Mouse (Mus musculus): Measurements from ENCODE around the gene Bcl3. TPM values are rescaled to one million over a fixed set of nuclear protein-coding genes. Genes with fewer than 3 reads are reported as not detected.

The Bcl3 gene
- polyA plus RNA-seq (2012; ENCODE audit: low replicate concordance), result 67.9 and 83.4 TPM in 2 replicates

DNA sequence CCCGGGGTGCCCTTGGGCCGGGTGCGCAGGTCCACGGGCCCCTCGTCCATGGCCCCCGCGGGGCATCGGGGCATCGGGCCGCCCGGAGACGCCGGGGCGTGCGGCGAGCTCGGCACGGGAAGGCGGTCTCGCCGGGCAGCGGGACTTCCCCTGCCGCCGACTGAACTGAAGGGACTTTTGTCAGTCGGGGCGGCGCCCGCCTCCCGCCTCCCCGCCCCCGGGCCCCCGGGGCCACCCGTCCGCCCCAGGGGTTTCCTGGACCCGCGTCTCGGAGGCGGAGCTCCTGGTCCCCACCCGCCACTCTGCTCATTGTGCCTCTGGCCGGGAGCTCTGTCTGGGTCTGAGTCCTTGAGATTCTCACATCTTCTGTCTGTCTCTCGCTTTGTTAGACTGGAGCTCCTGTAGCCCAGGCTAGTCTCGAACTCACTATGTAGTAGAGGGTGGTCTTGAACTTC is at the start of gene Bcl3:
TSS of gene Bcl3 (minus strand) at position 167 of the 455 bp plus-strand sequence.

DNA sequence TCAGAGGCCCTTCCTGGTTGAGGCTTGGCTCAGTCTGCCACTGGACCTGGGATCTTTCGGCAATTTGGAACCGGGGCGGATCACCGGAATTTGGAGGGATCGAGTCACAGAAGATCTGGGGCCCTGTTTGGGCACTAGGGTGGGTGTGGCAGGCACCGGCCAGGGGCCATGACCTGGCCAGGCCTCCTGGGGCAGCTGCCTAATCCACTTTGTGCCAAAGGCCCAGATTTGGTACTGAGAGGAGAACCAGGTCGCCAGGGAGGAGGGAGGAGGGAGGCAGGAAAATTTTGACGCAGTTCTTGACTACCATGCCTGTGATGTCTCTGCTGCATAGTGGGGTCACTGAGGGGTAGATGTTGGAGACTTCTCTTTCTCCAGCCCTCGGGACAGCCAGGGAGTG is 38.6 kb upstream of the Bcl3 start, which contains the start of gene Ceacam16:
TSS of gene Ceacam16 (minus strand) at position 101 of the 400 bp plus-strand sequence.

DNA sequence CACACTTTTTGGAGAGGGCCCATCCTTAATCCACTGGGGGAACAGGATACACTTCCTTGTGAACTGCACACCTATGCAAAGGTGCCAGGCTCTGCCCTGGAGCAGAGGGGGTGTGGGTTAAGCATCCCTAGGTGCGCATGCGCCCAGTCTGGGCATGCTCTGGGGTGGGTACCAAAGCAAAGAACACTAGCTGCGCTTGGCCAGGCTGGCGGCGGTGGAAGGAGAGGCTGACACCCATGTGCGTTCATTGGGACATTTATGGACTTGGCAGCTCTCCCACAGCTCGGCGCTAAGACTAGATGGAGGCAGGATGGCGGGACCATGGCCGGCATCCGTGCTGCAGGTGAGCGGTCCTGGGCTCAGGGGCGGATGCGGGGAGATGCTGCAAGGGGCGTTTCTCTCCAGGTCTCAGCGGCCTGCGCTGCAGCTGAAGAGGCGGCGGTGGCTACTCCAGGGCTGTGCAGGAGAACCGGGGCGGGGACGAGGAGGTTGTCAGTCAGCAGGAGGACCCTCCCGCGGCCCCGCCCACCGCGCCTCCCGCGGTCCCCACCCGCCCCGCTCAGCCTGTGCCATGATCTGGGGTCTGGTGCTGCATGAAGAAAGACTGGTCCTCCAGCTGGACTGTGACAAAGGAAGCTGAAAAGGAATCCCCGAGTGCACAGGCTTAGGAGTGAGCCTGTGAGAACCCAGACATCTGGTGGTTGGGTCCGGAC is 29.4 kb upstream of the Bcl3 start, which contains the start of gene Gm19345:
TSS of gene Gm19345 (plus strand) at position 146 of the 713 bp plus-strand sequence.

DNA sequence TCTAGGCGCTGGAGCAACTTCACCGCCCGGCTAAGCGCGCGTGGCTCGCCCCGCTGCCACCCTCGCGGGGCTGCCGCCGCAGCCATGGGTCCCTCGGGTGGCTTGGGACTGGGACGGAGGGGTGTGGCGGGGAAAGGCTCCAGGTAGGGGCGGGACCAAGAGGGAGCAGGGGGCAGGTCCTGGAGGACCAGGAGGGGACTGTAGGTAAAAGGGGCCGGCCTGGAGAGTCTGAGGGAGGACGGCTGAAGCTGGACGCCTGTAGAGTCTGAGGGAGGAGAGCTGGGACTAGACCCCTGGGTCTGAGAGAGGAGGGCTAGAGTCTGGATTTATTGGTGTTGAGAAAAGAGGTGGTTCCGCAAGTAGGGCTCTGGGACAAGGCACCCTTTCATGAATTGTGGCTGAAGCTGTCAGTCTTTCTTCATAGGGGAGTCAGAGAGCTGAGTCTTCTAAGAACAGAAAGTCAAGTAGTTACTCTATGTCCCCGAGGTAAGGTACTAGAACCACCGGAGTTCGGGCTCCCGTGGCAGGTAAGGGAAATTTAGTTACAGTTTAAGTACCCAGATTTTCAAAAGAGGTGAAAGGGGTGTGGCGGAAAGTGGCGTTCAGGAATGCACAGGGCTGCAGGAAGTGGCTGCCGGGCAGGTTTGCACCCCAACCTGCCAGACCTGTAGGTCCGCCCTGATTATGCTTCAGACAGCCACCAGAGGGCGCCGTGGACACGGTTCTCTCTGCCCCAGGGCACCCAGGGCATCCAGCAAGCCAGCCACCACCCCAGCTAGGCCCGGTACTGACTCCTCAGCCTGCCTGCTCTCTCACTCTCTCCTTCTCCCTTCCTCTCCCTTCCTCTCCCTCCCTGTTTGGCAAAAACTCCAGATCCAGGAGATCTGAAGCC is 25.6 kb downstream of the Bcl3 start, which contains the start of gene Cblc:
TSS of gene Cblc (minus strand) at position 113 of the 892 bp plus-strand sequence.

DNA sequence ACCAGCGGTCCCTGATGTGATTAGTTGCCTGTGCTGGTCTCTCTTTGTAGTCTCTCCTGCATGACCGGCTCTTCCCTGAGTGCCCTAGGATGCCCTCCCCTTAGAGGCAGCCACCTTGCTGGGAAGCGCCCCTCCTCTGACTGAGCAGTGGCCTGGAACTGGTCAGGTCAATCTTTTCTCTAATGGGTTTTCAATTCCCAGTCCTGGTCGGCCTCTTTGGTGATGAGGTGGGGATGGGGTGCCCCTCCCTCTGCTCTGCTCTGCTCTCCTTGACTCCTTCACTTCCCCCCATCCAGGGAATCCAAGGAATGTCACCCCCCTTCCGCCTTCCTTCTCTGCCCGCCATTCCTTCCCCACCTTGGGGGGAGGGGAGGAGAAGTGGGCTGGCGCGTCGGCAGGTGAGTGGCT is 51.6 kb downstream of the Bcl3 start, which contains the start of gene Bcam:
TSS of gene Bcam (minus strand) at position 33 of the 408 bp plus-strand sequence.

Other genes with a start within 250 kb of the Bcl3 start
- 10.0 and 11.1 TPM in 2 replicates for gene Zfp296, start 245.5 kb downstream of the Bcl3 start, polyA plus RNA-seq (2012; ENCODE audit: low replicate concordance)
- gene Gemin7, start 245.2 kb downstream of the Bcl3 start, polyA plus RNA-seq (2012; ENCODE audit: low replicate concordance), result 22.7 and 43.0 TPM in 2 replicates
- gene Clasrp, start 218.3 kb downstream of the Bcl3 start, polyA plus RNA-seq (2012; ENCODE audit: low replicate concordance), result 117 and 363 TPM in 2 replicates
- 13.7 and 26.5 TPM in 2 replicates for gene Relb, start 193.3 kb downstream of the Bcl3 start, polyA plus RNA-seq (2012; ENCODE audit: low replicate concordance)
- gene Clptm1, start 157.7 kb downstream of the Bcl3 start, polyA plus RNA-seq (2012; ENCODE audit: low replicate concordance), result 187 and 280 TPM in 2 replicates
- not detected in 2 replicates for gene Apoc2, start 144.8 kb downstream of the Bcl3 start, polyA plus RNA-seq (2012; ENCODE audit: low replicate concordance)
- gene Gm44805, start 141.3 kb downstream of the Bcl3 start, polyA plus RNA-seq (2012; ENCODE audit: low replicate concordance), result not detected in 2 replicates
- gene Apoc4, start 141.3 kb downstream of the Bcl3 start, polyA plus RNA-seq (2012; ENCODE audit: low replicate concordance), result not detected in 2 replicates
- gene Apoc1, start 130.1 kb downstream of the Bcl3 start, polyA plus RNA-seq (2012; ENCODE audit: low replicate concordance), result 0.99 TPM in 1 of 2 replicates, not detected in the other
- gene Apoe, start 123.6 kb downstream of the Bcl3 start, polyA plus RNA-seq (2012; ENCODE audit: low replicate concordance), result 178 and 422 TPM in 2 replicates
- 213 and 277 TPM in 2 replicates for gene Tomm40, start 107.3 kb downstream of the Bcl3 start, polyA plus RNA-seq (2012; ENCODE audit: low replicate concordance)
- gene Nectin2, start 72.3 kb downstream of the Bcl3 start, polyA plus RNA-seq (2012; ENCODE audit: low replicate concordance), result 4.9 and 6.0 TPM in 2 replicates
- 6.0 and 6.9 TPM in 2 replicates for gene Bcam, start 51.8 kb downstream of the Bcl3 start, polyA plus RNA-seq (2012; ENCODE audit: low replicate concordance)
- 0.51 TPM in 1 of 2 replicates, not detected in the other for gene Cblc, start 26.0 kb downstream of the Bcl3 start, polyA plus RNA-seq (2012; ENCODE audit: low replicate concordance)
- not detected in 2 replicates for gene Gm19345, start 29.2 kb upstream of the Bcl3 start, polyA plus RNA-seq (2012; ENCODE audit: low replicate concordance)
- gene Ceacam16, start 38.5 kb upstream of the Bcl3 start, polyA plus RNA-seq (2012; ENCODE audit: low replicate concordance), result 3.5 and 10.5 TPM in 2 replicates
- not detected in 2 replicates for gene Ceacam19, start 65.2 kb upstream of the Bcl3 start, polyA plus RNA-seq (2012; ENCODE audit: low replicate concordance)
- 0.60 and 0.87 TPM in 2 replicates for gene Pvr, start 98.4 kb upstream of the Bcl3 start, polyA plus RNA-seq (2012; ENCODE audit: low replicate concordance)
- gene Igsf23, start 128.0 kb upstream of the Bcl3 start, polyA plus RNA-seq (2012; ENCODE audit: low replicate concordance), result 0.20 TPM in 1 of 2 replicates, not detected in the other
- not detected in 2 replicates for gene Ceacam20, start 142.6 kb upstream of the Bcl3 start, polyA plus RNA-seq (2012; ENCODE audit: low replicate concordance)
- not detected in 2 replicates for gene Nlrp9b, start 168.7 kb upstream of the Bcl3 start, polyA plus RNA-seq (2012; ENCODE audit: low replicate concordance)